Mouse (Mus musculus): ENCODE data around the gene Nrxn2. TPM values are rescaled to one million over a fixed set of nuclear protein-coding genes. Genes with fewer than 3 reads are reported as not detected.

Nrxn2 gene
- polyA plus RNA-seq, 1 experiment from 2014 or later = 1.1 TPM

GRCm38 (mm10) chr19:6408749-6409148 lies 9.8 kb upstream of the Nrxn2 start:
- Histone ChIP-seq H3K9me3 (no peaks in the 10 kb centered on the region), H3K36me3 (no peaks in the 10 kb centered on the region), H3K4me1 (replicated peaks) (no peaks in the 10 kb centered on the region; the same call in 1 of the 2 replicates), H3K9ac (no peak overlapping the region), H3K27ac (no peak overlapping the region), H3K4me3 (replicated peaks) (no peak overlapping the region), H3K4me2 (replicated peaks) (no peak overlapping the region), H3K27me3 (replicated peaks) (peaks cover 4% of the 10 kb centered on the region; the same call in 1 of the 2 replicates)
- no peak for ATAC-seq
- WGBS = 79% methylated on average over 8 of the region's 8 CpGs

DNA sequence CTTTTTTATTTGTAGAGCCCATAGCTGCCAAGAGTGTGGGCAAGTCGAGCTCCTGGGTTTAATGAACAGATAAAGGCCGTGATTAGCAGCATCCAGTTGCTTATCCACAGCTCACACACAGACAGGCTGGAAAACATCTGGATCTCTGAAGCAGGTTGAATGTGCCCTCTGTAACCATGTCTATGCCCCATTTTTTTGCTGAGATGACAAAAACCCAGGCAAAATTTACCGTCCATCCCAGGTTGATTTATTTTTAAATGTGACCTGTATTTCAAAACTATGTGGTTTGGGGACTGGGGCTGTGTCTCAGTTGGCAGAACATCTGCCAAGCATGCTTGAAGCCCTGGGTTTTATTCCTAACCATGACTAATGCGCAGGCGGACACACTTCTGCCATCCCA lies 9.4 kb upstream of the Nrxn2 start:
- no peak overlapping the region for H3K4me2 ChIP-seq (replicated peaks)
- H3K9me3 ChIP-seq = no peaks in the 10 kb centered on the region
- H3K27ac ChIP-seq = no peak overlapping the region
- no peaks in the 10 kb centered on the region for H3K36me3 ChIP-seq
- H3K4me3 ChIP-seq (replicated peaks) = no peak overlapping the region
- H3K9ac ChIP-seq = no peak overlapping the region
- 76% methylated on average over 5 of the region's 5 CpGs for WGBS
- no peak for ATAC-seq
- H3K27me3 ChIP-seq (replicated peaks) = peaks cover 3% of the 10 kb centered on the region; the same call in 1 of the 2 replicates
- H3K4me1 ChIP-seq (replicated peaks) = no peaks in the 10 kb centered on the region; the same call in 1 of the 2 replicates

DNA sequence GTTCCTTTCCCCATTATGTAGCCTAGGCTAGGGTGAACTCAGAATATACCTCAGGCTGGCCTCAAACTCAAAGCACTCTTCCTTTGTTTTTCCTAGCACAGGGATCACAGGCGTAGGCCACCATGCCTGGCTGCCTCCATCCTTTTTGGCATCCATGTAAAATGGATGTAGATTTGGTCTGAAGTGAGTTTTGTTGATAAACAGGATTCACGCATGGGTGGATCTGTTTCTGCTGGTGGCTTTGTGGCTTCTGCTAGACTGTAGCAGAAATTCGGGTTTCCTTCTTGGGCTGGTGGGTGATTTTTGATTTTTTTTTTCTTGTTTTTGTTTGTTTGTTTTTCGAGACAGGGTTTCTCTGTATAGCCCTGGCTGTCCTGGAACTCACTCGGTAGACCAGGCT lies 8.6 kb upstream of the Nrxn2 start:
- H3K36me3 ChIP-seq = no peaks in the 10 kb centered on the region
- no peak overlapping the region for H3K27ac ChIP-seq
- H3K4me1 ChIP-seq (replicated peaks) = no peaks in the 10 kb centered on the region; the same call in 1 of the 2 replicates
- no peak for ATAC-seq
- WGBS = 82% methylated on average over 5 of the region's 5 CpGs
- no peak overlapping the region for H3K4me2 ChIP-seq (replicated peaks)
- no peaks in the 10 kb centered on the region for H3K9me3 ChIP-seq
- peaks cover 6% of the 10 kb centered on the region; the same call in 1 of the 2 replicates for H3K27me3 ChIP-seq (replicated peaks)
- no peak overlapping the region for H3K4me3 ChIP-seq (replicated peaks)
- H3K9ac ChIP-seq = no peak overlapping the region

- no peak overlapping the region for H3K4me2 ChIP-seq (replicated peaks)
- ATAC-seq = peak; percentile 7; the same call in 1 of the 2 replicates
- peaks cover 3% of the 10 kb centered on the region; the same call in 1 of the 2 replicates for H3K4me1 ChIP-seq (replicated peaks)
- no peak overlapping the region for H3K4me3 ChIP-seq (replicated peaks)
- H3K27ac ChIP-seq = no peak overlapping the region
- no peaks in the 10 kb centered on the region for H3K36me3 ChIP-seq
- WGBS = 55% methylated on average over 14 of the region's 14 CpGs
- no peak overlapping the region for H3K9ac ChIP-seq
- H3K27me3 ChIP-seq (replicated peaks) = 0 out of 2 replicates have a peak, but pooled peaks cover 13% of the 10 kb centered on the region
- no peaks in the 10 kb centered on the region for H3K9me3 ChIP-seq
These were observed 5.7 kb upstream of the Nrxn2 start for GRCm38 (mm10) chr19:6412798-6413197.

DNA sequence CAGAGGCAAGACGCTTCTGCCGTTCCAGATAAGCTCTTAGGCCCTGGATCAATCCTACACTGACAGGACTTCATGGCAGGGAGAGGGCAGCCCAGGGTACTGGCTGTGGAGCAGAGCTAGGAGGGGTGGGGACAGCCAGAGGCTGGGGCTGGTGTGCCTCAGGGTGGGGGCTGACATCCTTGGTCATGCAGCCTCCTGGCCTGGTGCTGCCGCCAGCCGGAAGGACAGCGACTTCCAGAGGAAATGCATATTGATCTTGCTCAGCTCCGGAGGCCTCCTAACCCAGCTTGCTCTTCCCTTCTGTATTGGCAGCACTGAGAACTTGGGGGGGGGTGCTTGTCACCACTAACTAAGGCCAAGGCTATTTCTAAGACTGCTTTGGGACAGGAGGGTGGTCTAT lies 3.1 kb upstream of the Nrxn2 start:
- no peak for ATAC-seq
- 30% methylated on average over 6 of the region's 6 CpGs for WGBS

GRCm38 (mm10) chr19:6416124-6416770 lies 2.3 kb upstream of the Nrxn2 start:
- 18% methylated on average over 9 of the region's 9 CpGs for WGBS
- no peak overlapping the region for H3K4me3 ChIP-seq (replicated peaks)
- no peaks in the 10 kb centered on the region for H3K36me3 ChIP-seq
- H3K4me2 ChIP-seq (replicated peaks) = no peak overlapping the region
- peaks cover 47% of the 10 kb centered on the region for H3K27me3 ChIP-seq (replicated peaks)
- H3K9me3 ChIP-seq = no peaks in the 10 kb centered on the region
- H3K27ac ChIP-seq = no peak overlapping the region
- no peak for ATAC-seq
- peaks cover 10% of the 10 kb centered on the region; the same call in 1 of the 2 replicates for H3K4me1 ChIP-seq (replicated peaks)
- no peak overlapping the region for H3K9ac ChIP-seq

More for the DNA sequence above, 3.1 kb upstream of the Nrxn2 start:
- H3K27me3 ChIP-seq (replicated peaks) = peaks cover 39% of the 10 kb centered on the region
- no peaks in the 10 kb centered on the region for H3K36me3 ChIP-seq
- H3K4me1 ChIP-seq (replicated peaks) = peaks cover 10% of the 10 kb centered on the region; the same call in 1 of the 2 replicates
- no peaks in the 10 kb centered on the region for H3K9me3 ChIP-seq
- H3K4me3 ChIP-seq (replicated peaks) = no peak overlapping the region
- no peak overlapping the region for H3K27ac ChIP-seq
- no peak overlapping the region for H3K9ac ChIP-seq
- no peak overlapping the region for H3K4me2 ChIP-seq (replicated peaks)

DNA sequence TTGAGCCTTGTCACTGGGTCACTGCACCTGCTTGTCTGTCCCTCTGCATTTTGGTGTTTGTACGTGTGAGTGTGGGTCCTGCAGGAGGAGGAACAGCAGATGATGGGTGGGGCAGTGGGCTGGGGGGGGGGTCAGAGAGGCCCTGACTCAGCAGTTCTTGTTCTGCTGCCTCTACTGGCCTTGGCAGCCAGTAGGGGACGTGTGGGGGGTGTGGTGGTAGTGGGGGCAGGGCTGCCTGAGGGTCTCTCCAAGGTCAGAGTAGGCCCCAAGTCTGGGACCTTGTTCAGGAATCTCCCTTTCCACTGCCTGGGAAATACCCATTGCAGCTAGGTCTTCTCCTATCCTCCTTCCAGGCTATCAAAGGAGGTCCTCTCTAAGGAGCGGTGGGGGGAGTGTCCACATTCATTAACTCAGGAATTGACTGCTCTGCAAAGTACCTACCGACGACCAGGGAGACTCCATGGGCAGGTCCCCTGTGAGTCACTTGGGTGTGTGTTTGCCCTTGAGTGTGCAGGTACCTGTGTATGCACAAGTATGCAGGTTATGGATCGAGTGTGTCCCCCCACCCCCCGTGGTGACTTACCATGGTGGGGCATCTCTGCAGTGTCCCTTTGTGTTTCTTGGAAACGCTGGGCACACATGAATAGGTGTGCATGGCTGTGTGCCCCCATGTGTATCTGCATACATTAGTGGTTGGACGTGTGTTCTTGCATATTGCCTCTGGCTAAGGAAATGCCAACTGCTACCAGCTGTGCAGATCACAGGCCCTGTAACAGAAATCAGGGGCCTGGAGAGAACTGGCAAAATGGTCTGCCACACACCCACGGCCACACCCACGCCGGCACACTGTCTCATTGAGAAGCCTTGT lies 1.4 kb upstream of the Nrxn2 start:
- Histone ChIP-seq H3K9ac (no peak overlapping the region), H3K27ac (no peak overlapping the region), H3K27me3 (replicated peaks) (peaks cover 49% of the 10 kb centered on the region), H3K4me2 (replicated peaks) (no peak overlapping the region), H3K4me3 (replicated peaks) (no peak overlapping the region), H3K9me3 (no peaks in the 10 kb centered on the region), H3K36me3 (no peaks in the 10 kb centered on the region), H3K4me1 (replicated peaks) (peaks cover 11% of the 10 kb centered on the region; the same call in 1 of the 2 replicates)
- WGBS = 58% methylated on average over 12 of the region's 12 CpGs
- no peak for ATAC-seq

GRCm38 (mm10) chr19:6418984-6419692 lies 607 bp downstream of the Nrxn2 start:
- WGBS = 10% methylated on average over 18 of the region's 23 CpGs

DNA sequence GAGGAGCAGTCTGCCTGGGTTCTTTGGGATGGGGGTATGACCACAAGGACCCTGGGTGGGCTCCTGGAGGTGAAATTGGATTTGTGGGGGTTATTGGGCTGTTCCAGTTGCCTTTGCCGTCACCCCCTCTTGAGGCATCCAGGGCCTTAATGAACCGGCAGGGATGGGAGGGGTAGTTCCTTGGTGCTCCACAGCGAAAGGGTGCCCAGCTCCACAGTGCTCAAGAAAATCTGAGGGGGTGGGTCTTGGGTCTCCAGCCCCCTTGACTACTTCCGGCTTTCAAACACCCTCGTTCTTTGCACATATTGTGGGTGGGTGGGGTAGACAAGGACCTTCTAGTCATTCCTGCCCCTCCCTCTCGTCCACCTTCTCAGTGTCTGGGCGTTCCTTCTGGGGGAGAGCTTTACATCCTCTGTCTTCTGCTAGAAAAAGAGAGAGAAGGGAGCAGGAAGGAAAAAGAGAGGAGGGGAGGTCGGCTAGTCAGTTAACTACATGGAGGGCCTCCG lies 1.3 kb downstream of the Nrxn2 start:
- Histone ChIP-seq H3K4me1 (replicated peaks) (peaks cover 15% of the 10 kb centered on the region; the same call in 1 of the 2 replicates), H3K36me3 (no peaks in the 10 kb centered on the region), H3K4me3 (replicated peaks) (no peak overlapping the region), H3K9ac (no peak overlapping the region), H3K27ac (no peak overlapping the region), H3K4me2 (replicated peaks) (no peak overlapping the region), H3K27me3 (replicated peaks) (peaks cover 55% of the 10 kb centered on the region), H3K9me3 (no peaks in the 10 kb centered on the region)
- no peak for ATAC-seq
- 59% methylated on average over 9 of the region's 9 CpGs for WGBS

More at GRCm38 (mm10) chr19:6418984-6419692, 607 bp downstream of the Nrxn2 start:
- H3K9ac ChIP-seq = no peak overlapping the region
- H3K4me1 ChIP-seq (replicated peaks) = peaks cover 15% of the 10 kb centered on the region; the same call in 1 of the 2 replicates
- no peak overlapping the region for H3K27ac ChIP-seq
- H3K36me3 ChIP-seq = no peaks in the 10 kb centered on the region
- no peak for ATAC-seq
- no peaks in the 10 kb centered on the region for H3K9me3 ChIP-seq
- H3K4me3 ChIP-seq (replicated peaks) = peak overlapping the region; percentile 44
- peaks cover 51% of the 10 kb centered on the region for H3K27me3 ChIP-seq (replicated peaks)
- H3K4me2 ChIP-seq (replicated peaks) = peak overlapping the region; percentile 96

DNA sequence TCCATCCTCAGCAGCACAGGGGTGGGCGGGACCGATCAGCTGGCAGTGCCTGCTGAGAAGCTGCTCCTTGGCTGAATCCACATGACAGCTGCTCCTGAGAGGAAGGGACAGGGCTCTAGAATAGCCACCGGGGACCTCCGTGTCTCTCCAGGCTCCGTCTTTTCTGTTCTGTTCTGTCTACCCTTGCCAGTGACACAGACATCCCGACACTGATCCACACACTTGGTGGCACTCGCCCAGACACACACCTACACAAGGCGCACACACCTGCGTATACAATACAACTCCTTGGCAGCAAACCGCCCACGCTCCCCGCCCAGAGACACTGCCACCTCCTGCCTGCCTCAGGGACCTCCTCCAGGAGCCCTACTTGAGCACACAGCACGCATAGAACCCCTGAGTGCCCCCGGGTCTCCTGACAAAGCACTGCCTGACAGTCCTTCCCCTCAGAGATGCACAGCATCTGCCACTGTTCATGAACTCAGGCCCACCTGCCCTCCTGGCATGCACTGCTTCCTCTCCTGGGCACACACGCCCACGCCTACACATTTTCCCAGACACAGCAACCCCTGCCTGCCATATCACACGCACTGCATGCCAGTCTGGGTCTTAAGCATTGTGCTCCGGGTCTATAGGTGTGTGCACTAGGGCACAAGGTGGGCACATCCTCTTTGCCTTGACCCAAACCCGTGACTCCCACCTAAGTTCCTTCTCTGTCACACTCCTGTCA lies 2.1 kb downstream of the Nrxn2 start:
- H3K4me3 ChIP-seq (replicated peaks) = no peak overlapping the region
- 64% methylated on average over 19 of the region's 19 CpGs for WGBS
- H3K36me3 ChIP-seq = no peaks in the 10 kb centered on the region
- no peak overlapping the region for H3K27ac ChIP-seq
- no peak for ATAC-seq
- no peaks in the 10 kb centered on the region for H3K9me3 ChIP-seq
- peaks cover 15% of the 10 kb centered on the region; the same call in 1 of the 2 replicates for H3K4me1 ChIP-seq (replicated peaks)
- H3K27me3 ChIP-seq (replicated peaks) = peaks cover 58% of the 10 kb centered on the region
- no peak overlapping the region for H3K4me2 ChIP-seq (replicated peaks)
- H3K9ac ChIP-seq = no peak overlapping the region

- H3K4me1 ChIP-seq (replicated peaks) = peaks cover 15% of the 10 kb centered on the region; the same call in 1 of the 2 replicates
- no peak overlapping the region for H3K4me3 ChIP-seq (replicated peaks)
- H3K27me3 ChIP-seq (replicated peaks) = peaks cover 62% of the 10 kb centered on the region
- H3K4me2 ChIP-seq (replicated peaks) = no peak overlapping the region
- no peaks in the 10 kb centered on the region for H3K9me3 ChIP-seq
- H3K36me3 ChIP-seq = no peaks in the 10 kb centered on the region
- no peak for ATAC-seq
- H3K9ac ChIP-seq = no peak overlapping the region
- H3K27ac ChIP-seq = no peak overlapping the region
- WGBS = 70% methylated on average over 9 of the region's 9 CpGs
These were observed 2.7 kb downstream of the Nrxn2 start for GRCm38 (mm10) chr19:6421211-6421590.

Data from intestine, embryonic 15.5 days (tissue).